In the genomic region with DNA sequence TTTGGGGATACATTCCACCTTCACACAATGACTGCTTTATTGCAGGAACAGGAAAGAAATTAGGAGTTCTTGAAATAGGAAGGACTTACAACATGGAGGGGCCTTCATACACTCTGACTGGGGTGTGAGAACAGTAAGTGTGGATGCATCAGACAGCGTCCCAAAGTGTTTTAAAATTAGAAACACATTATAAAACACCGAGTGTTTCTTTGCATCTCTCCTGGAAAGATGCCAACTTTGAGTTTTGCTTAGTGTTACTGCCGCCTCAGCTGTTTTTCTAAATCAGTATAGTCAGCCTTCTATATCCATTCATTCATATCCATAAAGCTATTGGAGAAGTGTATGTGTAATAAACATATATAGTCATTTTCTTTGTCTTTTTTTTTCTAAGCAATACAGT, we compare ENCODE assay signal across 19 mouse cellular contexts. TPM values are rescaled to one million over a fixed set of nuclear protein-coding genes. Genes with fewer than 3 reads are reported as not detected.
DNase-seq lines count a peak whose midpoint lies in the region; ATAC-seq and TF ChIP-seq lines count a peak whose summit lies in the region.
"Had no signal": no experiment of that assay in that cellular context is flagged by ENCODE, and none has a peak within 500 bp of the region (broad histone marks: within the 10 kb centered on the region; RNA-seq: fewer than 3 reads in every experiment).

No protein-coding gene starts in this region.

- ATAC-seq in heart, embryonic 12.5 days (ENCODE audit: insufficient number of reproducible peaks, low FRiP score), result no peak
- no peak for ATAC-seq in hindbrain, postnatal 0 days
- ATAC-seq: lung, postnatal 0 days had no signal

- no peak for DNase-seq in heart, postnatal 36 days
- peak; percentile 22 for DNase-seq in hindbrain, postnatal 0 days (ENCODE audit: low spot score)
- DNase-seq in hindbrain, embryonic 10.5 days (ENCODE audit: low spot score), result no peak
- DNase-seq in brain, embryonic 14.5 days (ENCODE audit: low read depth), result peak; percentile 43
- peak; percentile 53 for DNase-seq in telencephalon, adult 2 months (ENCODE audit: low read depth, low spot score)
- DNase-seq in Muller cell, postnatal 12 days (ENCODE audit: inconsistent ontology term), result no peak
- DNase-seq: adrenal gland, postnatal 14 days; cerebellum, adult 9-10 months; kidney, adult 2 months; liver; thymus, postnatal 14 days had no signal

- peak overlapping the region; percentile 32 for H3K27ac ChIP-seq in heart, embryonic 12.5 days (ENCODE audit: poor library complexity, severe bottlenecking)
- no peak overlapping the region for H3K27ac ChIP-seq in hindbrain, postnatal 0 days
- no peak overlapping the region for H3K27ac ChIP-seq in hindbrain, embryonic 10.5 days
- H3K27ac ChIP-seq: hindbrain, embryonic 14.5 days; kidney, postnatal 0 days; left cerebral cortex, adult 2 months; liver, embryonic 15.5 days; macrophage had no signal

- intact Hi-C loops in heart, postnatal 36 days (cut with DNase I), result no loop called here

- no peak for TF ChIP-seq CTCF in hindbrain, postnatal 0 days (IDR thresholded peaks at IDR 0.05; ENCODE audit: low read depth)
- no peak for TF ChIP-seq CTCF in brain, embryonic 14.5 days (IDR thresholded peaks at IDR 0.05; ENCODE audit: borderline replicate concordance, extremely low read depth, insufficient read depth, insufficient read length)

- H3K4me1 ChIP-seq in heart, embryonic 12.5 days (replicated peaks), result peaks cover 50% of the 10 kb centered on the region
- no peaks in the 10 kb centered on the region for H3K4me1 ChIP-seq in hindbrain, postnatal 0 days (ENCODE audit: insufficient read depth, low read length)
- H3K4me1 ChIP-seq in hindbrain, embryonic 10.5 days (replicated peaks), result no peaks in the 10 kb centered on the region

- H3K9ac ChIP-seq in heart, embryonic 12.5 days, result no peak overlapping the region
- no peak overlapping the region for H3K9ac ChIP-seq in hindbrain, postnatal 0 days (replicated peaks; ENCODE audit: low read length)
- H3K9ac ChIP-seq: hindbrain, embryonic 14.5 days; liver, embryonic 15.5 days had no signal

- H3K9me3 ChIP-seq in heart, embryonic 12.5 days (replicated peaks), result no peaks in the 10 kb centered on the region
- H3K9me3 ChIP-seq in hindbrain, postnatal 0 days (ENCODE audit: low read length), result no peaks in the 10 kb centered on the region
- H3K9me3 ChIP-seq in hindbrain, embryonic 10.5 days, result no peaks in the 10 kb centered on the region
- H3K9me3 ChIP-seq: liver, embryonic 15.5 days had no signal

- no peak overlapping the region for H3K4me3 ChIP-seq in heart, embryonic 12.5 days
- H3K4me3 ChIP-seq in hindbrain, postnatal 0 days (ENCODE audit: low read length), result no peak overlapping the region
- H3K4me3 ChIP-seq in hindbrain, embryonic 10.5 days, result no peak overlapping the region
- H3K4me3 ChIP-seq: left cerebral cortex, adult 2 months; liver, embryonic 15.5 days had no signal

- 0 out of 2 replicates have a peak overlapping the region, but pooled peaks have one; percentile 12 for H3K4me2 ChIP-seq in heart, embryonic 12.5 days
- H3K4me2 ChIP-seq in hindbrain, postnatal 0 days (ENCODE audit: low read depth, low read length), result no peak overlapping the region
- H3K4me2 ChIP-seq: heart, embryonic 11.5 days; hindbrain, embryonic 14.5 days; liver, embryonic 15.5 days had no signal

- peaks cover 12% of the 10 kb centered on the region for H3K36me3 ChIP-seq in heart, embryonic 12.5 days
- no peaks in the 10 kb centered on the region for H3K36me3 ChIP-seq in hindbrain, postnatal 0 days (ENCODE audit: insufficient read depth, low read length)
- H3K36me3 ChIP-seq in hindbrain, embryonic 10.5 days, result peaks cover 15% of the 10 kb centered on the region; the same call in 1 of the 2 replicates

- WGBS in heart, embryonic 12.5 days, result 32% methylated on average over 3 of the region's 3 CpGs
- WGBS in hindbrain, postnatal 0 days, result 58% methylated on average over 3 of the region's 3 CpGs
- 87% methylated on average over 3 of the region's 3 CpGs for WGBS in hindbrain, embryonic 10.5 days

- H3K27me3 ChIP-seq in heart, embryonic 12.5 days (replicated peaks), result no peaks in the 10 kb centered on the region
- no peaks in the 10 kb centered on the region for H3K27me3 ChIP-seq in hindbrain, postnatal 0 days (ENCODE audit: insufficient read depth, low read length)
- H3K27me3 ChIP-seq in hindbrain, embryonic 10.5 days (ENCODE audit: insufficient read depth, poor library complexity, severe bottlenecking), result no peaks in the 10 kb centered on the region
- H3K27me3 ChIP-seq: liver, embryonic 15.5 days had no signal

- TF ChIP-seq POLR2A in brain, embryonic 14.5 days (IDR thresholded peaks at IDR 0.05; ENCODE audit: borderline replicate concordance, extremely low read depth, insufficient read depth, insufficient read length, poor library complexity, severe bottlenecking), result no peak

RNA-seq across cellular contexts. Expression of a gene that starts 16.4 kb away (rescaled TPM):
- polyA plus RNA-seq in heart, embryonic 12.5 days (2016; fragmentation: Nextera tagmentation; extraction: Ambion mirVana), result 3.8 and 4.5 TPM in 2 replicates
- total RNA-seq in heart, postnatal 36 days (2021), result 10 to 100 TPM; 15.3 to 15.5 TPM
- total RNA-seq in hindbrain, postnatal 0 days (2014; rRNA removed), result 14.3 and 14.8 TPM in 2 replicates
- 1.5 and 1.8 TPM in 2 replicates for polyA plus RNA-seq in hindbrain, postnatal 0 days (2015; fragmentation: Nextera tagmentation; extraction: Ambion mirVana)
- 1.4 and 1.7 TPM in 2 replicates for polyA plus RNA-seq in hindbrain, embryonic 10.5 days (2016; fragmentation: Nextera tagmentation; extraction: Ambion mirVana)
- 6.6 and 7.3 TPM in 2 replicates for polyA plus RNA-seq in brain, embryonic 14.5 days (2012; rRNA removed)

Comparison
In these comparisons a context has a peak if more than half of its experiments do, and no peak if none do; other contexts are left out.
1. DNase-seq: peak in hindbrain, postnatal 0 days (single experiment), brain, embryonic 14.5 days (single experiment) and telencephalon, adult 2 months (single experiment); none in heart, postnatal 36 days (0 of 2), hindbrain, embryonic 10.5 days (single experiment) and Muller cell, postnatal 12 days (single experiment).